Mouse (Mus musculus) adrenal gland, postnatal 10 days (tissue): ENCODE data around the gene Ick. TPM values are rescaled to one million over a fixed set of nuclear protein-coding genes. Genes with fewer than 3 reads are reported as not detected.
"Not testable (repeated sequence)": the region's sequence is repeated elsewhere in the genome, so short reads cannot be mapped to it uniquely, and the experiment has no call there.

Experiments
- DNase-seq: peaks from one replicate; pipeline ENCODE4 v3.0.0; 2021; ENCODE audit warnings: mixed read lengths
- total RNA-seq, 2 experiments: library from RNA; stranded (reverse); gene quantifications; 2 replicates each; pipeline ENCODE4 v1.2.3; 2021

The Ick gene
- total RNA-seq, 2 experiments from 2014 or later = 19.0 to 25.4 TPM

DNA sequence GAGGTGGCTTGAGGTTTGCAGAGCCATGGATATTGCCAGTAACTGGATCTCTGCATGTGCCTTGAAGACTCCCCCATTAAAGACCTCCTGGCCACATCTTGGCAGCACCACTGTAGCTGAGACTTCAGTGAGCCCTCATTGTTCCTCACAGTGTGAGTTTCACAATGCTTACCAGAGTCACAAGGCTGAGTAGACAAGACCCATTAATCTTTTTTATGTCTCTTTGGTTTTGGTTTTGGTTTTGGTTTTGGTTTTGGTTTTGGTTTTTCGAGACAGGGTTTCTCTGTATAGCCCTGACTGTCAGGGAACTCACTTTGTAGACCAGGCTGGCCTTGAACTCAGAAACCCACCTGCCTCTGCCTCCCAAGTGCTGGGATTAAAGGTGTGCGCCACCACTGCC is 40.8 kb downstream of the Ick start:
- not testable (repeated sequence) for DNase-seq

DNA sequence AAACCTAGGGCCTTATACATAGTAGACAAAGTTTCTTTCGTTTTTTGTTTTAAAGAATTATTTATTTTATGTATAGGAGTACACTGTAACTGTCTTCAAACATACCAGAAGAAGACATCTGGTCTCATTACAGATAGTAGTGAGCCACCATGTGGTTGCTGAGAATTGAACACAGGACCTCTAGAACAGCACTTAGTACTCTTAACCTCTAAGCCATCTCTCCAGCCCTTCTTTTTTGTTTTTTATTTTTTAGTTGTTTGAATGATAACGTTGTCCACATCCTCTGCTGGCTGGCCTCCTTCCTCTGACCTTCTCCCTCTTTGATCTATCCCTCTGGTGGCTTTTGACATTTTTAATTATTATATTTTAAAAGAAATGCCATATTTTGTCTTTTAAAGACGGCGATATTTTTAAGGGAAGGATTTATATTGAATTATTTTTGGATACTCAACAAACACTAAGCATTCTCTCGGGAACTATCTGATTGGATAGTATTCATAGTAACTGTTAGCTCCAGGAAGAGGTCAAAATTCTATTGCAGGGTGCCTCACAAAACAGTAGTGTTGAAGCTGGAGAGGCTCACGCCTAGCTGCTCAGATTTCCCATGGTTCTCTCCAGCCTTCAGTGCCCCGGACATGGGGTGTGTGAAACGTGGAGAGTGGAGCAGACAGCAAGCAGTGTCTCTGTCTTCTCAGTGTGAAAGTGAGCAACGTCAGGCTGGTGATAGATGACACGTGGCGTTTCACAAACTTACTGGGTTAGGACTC is 45.4 kb downstream of the Ick start:
- DNase-seq = no peak

DNA sequence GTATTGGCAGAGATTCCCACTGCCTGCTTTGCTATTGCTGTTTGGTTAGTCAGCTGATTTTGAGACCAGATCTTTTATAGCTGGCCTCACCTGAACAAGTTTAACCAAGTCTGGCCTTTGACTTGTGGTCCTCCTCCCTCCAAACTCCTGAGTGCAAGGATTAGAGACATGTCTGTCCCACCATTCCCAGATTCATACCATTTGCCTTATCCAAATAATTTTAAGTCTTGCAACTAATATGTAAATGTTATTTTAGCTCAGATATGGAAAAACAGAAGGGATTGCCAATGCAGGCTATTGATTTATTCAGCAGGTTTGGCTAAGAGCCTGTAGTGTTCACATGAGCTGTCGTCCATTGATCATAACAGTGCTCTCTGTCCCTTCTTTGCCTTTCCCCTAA is 48.2 kb downstream of the Ick start:
- no peak for DNase-seq

DNA sequence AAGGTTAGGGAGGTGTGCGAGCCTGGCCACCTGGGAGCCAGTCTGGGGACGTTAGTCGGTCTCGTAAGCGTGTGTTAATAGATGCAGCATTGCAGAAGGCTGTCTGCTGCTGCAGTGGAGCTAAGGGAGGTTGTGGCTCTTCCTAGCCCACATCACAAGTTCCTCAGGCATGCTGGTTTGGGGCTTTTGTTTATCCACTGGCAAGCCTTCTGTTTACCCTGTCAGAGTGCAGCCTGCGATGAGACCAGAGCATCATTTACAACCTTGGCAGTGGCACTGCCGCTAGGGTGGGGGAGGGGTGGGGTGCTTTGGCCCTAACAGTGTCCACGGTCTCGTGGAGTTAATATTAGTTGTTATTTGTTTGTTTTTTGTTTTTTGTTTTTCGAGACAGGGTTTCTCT is 54.3 kb downstream of the Ick start:
- no peak for DNase-seq

DNA sequence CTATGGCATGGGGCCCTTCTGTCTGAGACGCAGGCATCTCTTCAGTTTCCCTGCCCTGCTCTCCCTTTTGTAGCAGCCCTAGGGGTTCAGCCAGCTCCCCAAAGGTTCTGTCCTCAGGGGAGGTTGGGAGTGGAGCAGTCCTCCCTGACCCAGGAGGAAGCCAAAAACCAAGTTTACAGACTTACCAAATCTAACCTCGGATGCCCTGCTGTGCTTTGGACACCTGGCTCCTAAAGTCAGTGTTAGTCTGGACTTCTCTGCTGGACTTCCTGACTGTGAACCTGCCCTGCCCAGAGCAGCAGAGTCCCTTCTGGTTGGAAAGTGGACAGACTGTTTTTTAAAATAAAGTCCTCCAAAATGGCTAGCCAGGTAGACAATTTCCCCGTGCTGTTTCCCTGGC is 55.7 kb downstream of the Ick start:
- no peak for DNase-seq

DNA sequence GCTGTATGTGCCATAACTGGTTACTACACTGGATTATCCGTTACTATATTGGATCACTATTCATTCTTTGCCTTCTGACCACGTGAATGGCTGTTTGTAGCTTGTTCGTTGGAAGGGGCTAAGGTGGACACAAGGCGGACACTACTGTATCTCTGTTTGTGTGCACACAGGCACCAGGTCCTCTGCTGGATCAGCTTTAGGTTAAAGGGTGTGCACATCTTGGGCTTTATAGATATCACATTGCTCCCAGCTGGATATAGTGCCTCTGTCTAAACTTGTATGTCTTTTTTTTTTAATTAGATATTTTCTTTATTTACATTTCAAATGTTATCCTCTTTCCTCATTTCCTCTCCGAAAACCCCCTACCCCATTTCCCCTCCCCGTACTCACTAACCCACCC is 56.5 kb downstream of the Ick start:
- no peak for DNase-seq

DNA sequence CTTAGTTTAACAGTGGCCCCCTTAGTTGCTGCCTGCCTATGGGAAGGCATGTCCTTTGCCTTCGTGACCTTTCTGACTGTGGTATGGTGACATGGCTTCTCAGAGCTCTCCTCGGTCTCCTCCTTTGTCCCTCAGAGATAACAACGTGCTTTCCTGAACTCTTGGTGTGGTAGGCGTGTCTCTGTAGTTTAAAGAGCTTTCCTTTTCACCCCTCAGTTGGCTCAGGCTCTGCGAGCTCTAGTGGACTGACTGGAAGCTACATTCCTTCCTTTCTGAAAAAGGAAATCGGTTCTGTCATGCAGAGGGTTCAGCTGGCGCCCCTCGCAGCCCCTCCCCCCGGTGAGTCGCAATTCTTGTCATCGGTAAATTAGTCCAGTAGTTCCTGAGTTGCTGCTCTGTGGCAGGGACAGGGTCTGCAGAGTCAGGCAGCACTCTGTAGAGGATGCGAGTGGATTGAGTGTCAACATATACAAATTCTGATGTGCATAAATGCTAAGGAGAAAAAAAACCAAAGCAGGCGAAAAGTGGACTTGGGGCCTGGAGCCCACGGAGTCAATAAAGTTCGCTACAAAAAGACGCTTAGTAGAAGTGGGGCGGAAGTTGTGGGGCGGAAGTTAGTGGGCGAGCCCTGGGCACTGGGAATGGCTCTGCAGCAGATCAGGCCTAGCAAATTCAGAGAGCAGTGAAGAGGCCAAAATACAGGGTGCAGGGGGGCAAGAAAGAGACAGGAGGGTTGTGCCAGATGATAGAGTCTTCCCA is 57.9 kb downstream of the Ick start:
- DNase-seq = no peak

DNA sequence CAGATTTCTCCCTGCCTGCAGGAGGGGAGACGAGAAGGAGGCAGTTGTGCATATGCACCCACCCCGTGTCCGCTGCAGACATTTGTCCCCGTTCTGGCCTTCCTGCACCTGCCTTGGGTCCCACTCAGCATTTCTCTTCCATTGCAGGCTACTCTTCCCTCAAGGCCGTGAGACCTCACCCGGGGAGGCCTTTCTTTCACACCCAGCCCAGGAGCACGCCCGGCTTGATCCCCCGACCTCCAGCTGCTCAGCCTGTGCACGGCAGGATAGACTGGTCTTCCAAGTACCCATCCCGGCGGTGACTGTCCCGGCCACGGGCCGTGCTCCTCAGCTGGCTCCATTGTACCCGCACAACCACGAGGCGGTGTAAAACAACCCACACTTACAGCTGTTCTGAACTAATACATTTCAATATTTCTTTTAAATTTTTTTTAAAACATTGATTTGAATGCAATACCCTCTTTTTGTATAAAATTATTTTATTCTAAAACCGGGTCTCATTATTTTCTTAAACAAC is 58.5 kb downstream of the Ick start:
- no peak for DNase-seq

DNA sequence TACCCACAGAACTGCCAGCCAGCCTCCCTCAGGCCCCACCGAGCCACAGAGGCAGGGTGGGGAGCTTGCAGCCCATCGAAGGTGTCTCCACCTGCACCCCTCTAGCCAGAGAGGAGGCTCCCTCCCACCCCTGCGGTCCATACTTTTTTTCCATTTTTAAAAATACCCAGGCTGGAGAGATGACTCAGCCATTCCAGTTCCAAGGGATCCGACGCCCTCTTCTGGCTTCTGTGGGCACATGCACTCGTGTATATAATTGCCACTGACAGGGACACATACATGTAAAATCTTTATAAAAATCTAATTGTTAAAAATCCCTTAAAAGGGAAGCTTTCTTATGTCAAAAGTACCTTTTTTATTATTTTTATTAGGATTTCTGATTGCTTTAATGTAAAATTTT is 59.9 kb downstream of the Ick start:
- DNase-seq = no peak

DNA sequence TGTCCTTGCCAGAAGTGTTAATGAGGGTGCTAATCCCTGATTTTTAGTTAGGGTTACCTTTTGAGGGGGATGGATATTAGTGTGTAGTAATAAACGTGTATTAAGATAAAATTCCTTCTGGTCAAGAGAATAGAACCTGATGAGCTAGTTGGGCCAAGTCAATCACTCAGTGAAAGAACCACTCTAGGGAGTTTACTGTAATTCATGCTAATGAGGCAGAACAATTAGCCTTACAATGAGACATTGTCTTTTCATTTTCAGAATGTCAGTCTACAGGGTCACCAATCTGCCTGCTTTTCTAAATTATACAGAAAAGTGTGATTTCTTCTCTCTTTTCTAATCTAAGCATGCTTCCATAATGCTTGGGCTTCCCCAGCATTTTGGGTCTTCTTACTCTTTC is 65.0 kb downstream of the Ick start:
- no peak for DNase-seq

DNA sequence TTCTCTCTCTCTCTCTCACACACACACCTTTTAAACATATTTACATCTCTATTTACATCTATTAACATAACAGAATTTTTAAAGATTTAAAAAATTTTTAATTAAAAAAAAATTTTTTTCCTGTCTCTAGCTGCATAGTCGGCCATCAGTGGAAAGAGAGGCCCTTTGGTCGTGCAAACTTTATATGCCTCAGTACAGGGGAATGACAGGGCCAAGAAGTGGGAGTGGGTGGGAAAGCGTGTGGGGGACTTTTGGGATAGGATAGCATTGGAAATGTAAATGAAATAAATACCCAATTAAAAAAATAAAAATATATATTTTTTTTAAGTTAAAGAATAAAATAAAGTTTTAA is 65.9 kb downstream of the Ick start:
- DNase-seq = not testable (repeated sequence)

DNA sequence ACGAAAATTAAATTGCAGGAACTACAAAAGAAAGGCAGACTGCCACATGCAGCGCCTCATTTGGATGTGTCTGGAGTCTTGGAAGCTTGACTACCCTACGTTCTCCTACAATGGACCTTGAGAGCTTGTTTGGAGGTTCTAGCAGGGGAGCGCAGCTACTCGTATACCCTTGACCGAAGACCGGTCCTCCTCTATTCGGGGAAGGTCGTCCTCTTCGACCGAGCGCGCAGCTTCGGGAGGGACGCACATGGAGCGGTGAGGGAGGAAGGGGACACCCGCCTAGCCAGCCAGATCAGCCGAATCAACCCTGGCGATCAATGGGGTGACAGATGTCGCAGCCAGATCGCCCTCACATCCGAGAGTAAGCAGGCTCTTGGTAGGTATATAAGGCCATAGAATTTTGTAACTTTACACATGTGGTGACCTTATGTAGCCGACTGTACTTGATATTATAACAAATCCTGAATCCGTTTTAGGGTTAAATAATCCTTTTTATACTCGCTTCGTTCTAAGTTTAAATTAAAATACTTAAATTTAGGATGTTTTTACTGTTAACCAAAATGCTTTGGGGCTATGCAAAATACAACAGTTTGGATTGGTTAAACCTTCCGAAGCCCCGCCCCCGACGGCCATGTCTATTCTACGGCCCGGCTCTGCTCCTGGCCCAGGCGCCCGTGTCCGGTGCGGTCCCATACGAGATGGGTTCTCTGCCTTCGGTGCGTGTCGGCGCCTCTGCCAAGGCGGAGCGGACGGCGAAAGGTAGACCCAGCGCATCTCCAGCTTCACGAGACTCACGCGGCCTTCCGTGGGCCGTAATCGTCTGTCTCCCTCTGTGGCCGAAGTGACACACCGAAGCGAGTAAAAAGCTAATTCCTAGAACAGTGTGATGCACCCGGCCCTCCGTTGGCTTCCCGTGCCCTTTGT is 66.5 kb downstream of the Ick start:
- DNase-seq = peak; percentile 96

DNA sequence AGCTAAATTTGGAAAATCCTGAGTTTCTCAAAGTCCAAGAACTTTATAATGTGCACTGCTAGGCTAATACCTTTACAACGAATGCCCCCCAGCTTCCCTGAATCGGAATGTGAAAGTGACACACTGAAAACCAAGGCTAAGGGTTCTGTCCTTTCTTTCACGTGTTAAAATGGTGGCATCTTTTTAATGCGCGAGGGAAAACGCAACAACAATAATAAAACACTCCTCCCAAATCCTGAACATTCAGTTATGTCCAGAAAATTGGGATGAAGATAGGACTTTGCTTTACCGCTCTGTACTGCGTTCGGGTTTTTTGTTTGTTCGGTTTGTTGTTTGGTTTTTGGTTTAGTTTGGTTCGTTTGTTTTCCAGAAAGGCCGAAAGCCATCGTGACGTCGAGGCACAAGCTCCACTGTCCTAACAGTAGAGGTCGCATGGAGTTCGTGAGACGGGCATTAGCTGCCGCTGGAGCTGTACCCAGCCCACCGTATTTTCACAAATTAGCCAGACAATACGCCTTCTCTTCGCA is 67.3 kb downstream of the Ick start:
- DNase-seq = peak; percentile 60

DNA sequence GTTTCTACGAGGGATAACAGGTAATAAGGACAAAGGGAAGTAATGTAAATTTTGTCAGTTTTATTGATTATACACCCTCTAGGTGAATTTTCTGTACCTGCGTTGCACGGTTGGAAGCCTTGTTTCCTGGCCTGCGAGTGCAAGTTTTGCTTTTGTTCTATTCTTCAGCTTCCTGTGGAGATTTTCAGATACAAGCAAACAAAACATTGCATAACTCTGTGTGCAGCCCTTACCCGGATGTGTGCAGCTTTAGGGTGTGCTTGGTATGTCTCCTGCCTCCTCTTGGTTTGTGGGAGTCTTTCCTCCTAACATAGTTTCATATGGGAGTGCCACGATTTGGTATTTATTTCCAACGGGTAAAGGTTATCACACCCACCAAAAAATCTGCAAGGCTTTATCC is 67.8 kb downstream of the Ick start:
- no peak for DNase-seq

DNA sequence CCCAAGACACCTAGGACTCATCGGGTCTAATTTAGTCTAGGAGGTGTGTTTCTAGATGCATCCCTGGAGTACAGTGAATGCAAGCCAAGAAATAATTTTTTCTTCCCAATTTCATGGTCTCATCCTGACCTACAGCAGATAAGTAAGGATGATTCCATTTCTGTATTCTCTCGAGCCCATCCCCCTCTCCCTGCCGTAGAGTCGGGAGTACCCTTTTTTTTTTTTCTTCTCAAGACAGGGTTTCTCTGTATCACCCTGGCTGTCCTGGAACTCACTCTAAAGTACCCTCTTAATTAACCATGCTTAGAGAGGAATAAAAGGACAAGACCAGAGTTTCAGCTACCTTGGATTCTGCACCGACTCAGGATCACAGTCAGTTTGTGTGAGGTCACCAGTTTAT is 69.2 kb downstream of the Ick start:
- DNase-seq = no peak

DNA sequence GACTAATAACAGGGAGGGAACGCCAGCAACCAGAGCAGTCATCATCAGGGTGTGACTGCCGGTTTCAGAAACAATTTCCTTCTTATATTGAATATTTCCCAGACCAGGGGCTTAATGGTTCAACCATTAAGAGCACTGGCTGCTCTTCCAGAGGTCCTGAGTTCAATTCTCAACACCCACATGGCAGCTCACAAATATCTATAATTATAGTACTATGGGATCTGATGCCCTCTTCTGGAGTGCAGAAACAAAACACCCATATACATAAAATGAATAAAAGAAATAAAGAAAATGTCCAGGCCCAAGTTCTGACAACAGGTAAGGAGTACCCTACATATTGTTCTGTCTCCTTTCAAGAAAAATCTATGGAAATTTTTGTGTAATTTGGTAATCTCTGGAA is 70.1 kb downstream of the Ick start:
- no peak for DNase-seq

DNA sequence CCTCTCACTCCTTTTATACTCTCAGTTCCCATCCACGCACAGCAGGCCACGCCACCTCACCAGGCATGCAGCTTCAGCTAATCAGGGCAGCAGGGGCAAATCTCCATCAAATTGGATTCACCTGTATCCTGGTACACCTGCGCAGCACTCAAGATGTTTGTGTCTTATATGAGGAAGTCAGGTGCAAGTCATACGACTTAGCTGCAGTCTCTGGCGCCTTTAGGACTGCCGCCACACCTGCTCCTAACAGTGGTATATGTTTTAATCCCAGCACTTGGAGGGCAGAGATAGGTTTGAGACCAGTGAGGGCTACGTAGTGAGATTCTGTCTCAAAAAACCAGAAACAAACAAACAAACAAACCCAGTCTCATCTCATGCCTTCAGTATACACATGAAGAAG is 73.5 kb downstream of the Ick start, which contains the start of gene Gsta4:
TSS of gene Gsta4 (plus strand) at position 301 of the 400 bp plus-strand sequence.
- DNase-seq = not testable (repeated sequence)

DNA sequence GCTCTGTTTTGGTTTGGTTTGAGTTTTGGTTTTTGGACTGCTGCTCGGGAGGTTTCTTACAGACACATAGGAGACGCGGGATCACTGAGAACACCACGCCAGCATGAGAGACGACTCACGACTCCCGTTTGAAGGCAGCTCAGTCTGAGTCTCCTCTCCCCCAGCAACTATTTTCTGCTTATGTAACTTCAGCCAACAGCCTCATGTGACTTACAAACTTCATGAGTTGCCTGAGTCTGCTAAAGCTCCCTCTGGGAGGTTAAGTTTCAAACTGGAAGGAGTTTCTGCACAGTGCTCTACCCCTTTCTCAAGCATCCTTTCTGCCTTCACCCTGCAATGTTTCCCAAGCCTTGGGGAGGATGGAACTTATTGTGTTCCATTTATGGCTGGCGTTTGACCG is 76.7 kb downstream of the Ick start:
- no peak for DNase-seq

DNA sequence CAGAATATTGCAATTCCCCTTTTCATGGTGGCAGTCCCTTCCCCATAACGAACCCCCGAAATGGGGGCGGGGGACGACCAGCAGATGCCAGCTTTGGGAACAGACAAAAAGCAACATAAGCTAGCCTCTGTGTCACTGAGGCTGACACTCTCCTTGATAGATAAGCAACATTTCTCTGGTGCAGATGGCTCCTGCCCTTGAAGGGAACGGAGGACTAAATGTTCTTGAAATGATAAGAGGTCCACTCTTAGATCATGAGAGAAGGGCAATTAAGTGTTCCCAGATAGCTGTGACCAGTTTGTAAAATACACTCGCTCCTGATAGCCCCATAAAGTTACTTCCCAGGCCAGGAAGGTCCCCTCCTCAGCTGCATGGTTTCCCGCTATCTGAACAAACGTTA is 79.9 kb downstream of the Ick start:
- DNase-seq = no peak

DNA sequence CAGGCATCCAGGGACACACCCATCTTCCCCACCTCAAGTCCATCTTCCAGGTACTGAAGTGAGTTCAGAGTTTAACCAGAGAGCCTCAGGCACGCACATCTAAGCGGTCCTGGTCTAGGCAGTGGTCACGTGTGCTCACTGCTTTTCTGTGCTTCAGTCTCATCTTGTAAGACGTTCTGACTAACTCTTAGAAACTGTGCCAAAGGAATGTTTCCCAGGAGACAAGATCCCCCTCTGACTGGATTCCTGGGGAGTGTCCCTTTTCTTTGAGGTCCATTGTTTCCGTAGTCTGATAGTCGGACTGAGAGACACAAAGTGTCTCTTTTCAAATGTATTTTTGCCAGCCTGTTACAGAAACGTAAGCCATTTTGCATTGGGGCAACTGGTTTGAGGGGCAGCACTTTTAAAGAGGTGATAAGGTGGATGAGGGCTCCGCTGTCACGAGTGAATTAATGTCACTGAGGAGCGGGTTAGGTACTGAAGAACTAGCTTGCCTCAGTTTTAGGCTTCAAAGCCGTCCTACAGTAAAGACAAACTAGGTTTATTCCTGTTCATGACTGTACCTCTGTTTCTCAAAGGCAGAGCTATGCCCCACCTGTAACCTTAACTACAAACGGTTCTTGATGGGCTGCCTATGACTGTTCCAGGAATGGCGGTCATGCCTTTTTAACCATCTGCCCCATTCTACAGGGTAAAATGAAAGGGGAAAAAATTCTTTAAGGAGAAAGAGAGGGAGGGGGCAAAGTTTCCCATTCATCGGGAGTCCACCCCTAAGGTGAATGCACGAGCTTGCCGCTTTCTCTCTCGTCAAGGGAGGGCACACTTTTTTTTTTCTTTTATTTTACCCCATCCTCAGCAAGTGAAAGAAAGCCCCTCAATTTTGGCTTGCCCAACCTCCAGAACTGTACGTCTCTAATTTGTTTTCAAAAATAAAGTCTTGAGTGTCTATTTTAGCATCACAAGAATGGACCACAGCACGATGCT is 82.0 kb downstream of the Ick start:
- no peak for DNase-seq

DNA sequence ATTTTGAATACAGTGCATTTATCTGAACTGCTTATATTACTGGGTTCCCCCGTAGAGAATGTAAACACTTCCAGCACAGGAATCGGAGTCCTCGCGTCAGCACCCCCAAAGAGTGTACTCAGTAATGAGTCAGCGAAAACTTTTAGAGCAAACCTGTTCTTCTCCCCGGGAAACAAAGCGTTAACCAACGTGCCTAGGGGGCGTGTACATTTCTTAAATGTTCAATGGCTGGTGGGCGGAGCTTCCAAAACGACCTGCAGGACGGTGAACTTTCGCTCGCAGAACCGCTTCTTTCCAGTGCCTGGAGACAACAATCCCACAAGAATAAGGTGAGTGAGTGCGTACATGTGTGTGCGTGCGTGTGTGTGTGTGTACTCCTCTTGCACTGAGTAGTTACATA is 82.7 kb downstream of the Ick start:
- DNase-seq = peak; percentile 79
